In genomic region chr15:6570876-6571275, GRCm38 (mm10) we compare ENCODE assay signal across 9 mouse cellular contexts. TPM values are rescaled to one million over a fixed set of nuclear protein-coding genes. Genes with fewer than 3 reads are reported as not detected.
DNase-seq lines count a peak whose midpoint lies in the region; ATAC-seq and TF ChIP-seq lines count a peak whose summit lies in the region.
"Had no signal": no experiment of that assay in that cellular context is flagged by ENCODE, and none has a peak within 500 bp of the region (broad histone marks: within the 10 kb centered on the region; RNA-seq: fewer than 3 reads in every experiment).

No protein-coding gene starts in this region.

- ATAC-seq in erythroblast, adult 5-6 weeks (replicated peaks; ENCODE audit: low FRiP score, poor library complexity, severe bottlenecking) = peak; percentile 90
- ATAC-seq in heart, postnatal 0 days (ENCODE audit: insufficient read depth, low read depth) = 0 out of 2 replicates have a peak, but pooled peaks have one; percentile 47
- peak; percentile 74 for ATAC-seq in lung, embryonic 15.5 days (ENCODE audit: borderline replicate concordance, extremely low read depth, low FRiP score, low TSS enrichment)
- ATAC-seq in activated CD4-positive, CD25-positive, alpha-beta regulatory T cell, adult 4 months = no peak

- no peak overlapping the region for H3K4me3 ChIP-seq in heart, postnatal 0 days (ENCODE audit: low read depth, low read length)
- no peak overlapping the region for H3K4me3 ChIP-seq in lung, embryonic 15.5 days
- H3K4me3 ChIP-seq: liver, embryonic 13.5 days had no signal

- H3K4me1 ChIP-seq in heart, postnatal 0 days (ENCODE audit: control insufficient read depth, insufficient read depth) = no peaks in the 10 kb centered on the region
- H3K4me1 ChIP-seq in lung, embryonic 15.5 days = no peaks in the 10 kb centered on the region

- TF ChIP-seq CTCF in brain, embryonic 14.5 days (IDR thresholded peaks at IDR 0.05; ENCODE audit: borderline replicate concordance, extremely low read depth, insufficient read depth, insufficient read length) = peak; percentile 82; the same call in 1 of the 2 replicates
- peak; percentile 94 for TF ChIP-seq CTCF in heart, postnatal 0 days (IDR thresholded peaks at IDR 0.05; ENCODE audit: low read depth)

- WGBS in heart, postnatal 0 days = 2% methylated on average over 7 of the region's 7 CpGs
- 3% methylated on average over 7 of the region's 7 CpGs for WGBS in lung, embryonic 15.5 days

- H3K27me3 ChIP-seq in heart, postnatal 0 days (ENCODE audit: control insufficient read depth, insufficient read depth, low read length) = no peaks in the 10 kb centered on the region
- H3K27me3 ChIP-seq in lung, embryonic 15.5 days = no peaks in the 10 kb centered on the region
- H3K27me3 ChIP-seq: liver, embryonic 13.5 days had no signal

- no peaks in the 10 kb centered on the region for H3K36me3 ChIP-seq in heart, postnatal 0 days (replicated peaks; ENCODE audit: control insufficient read depth, insufficient read depth, low read length)
- no peaks in the 10 kb centered on the region for H3K36me3 ChIP-seq in lung, embryonic 15.5 days
- H3K36me3 ChIP-seq: liver, embryonic 13.5 days had no signal

- TF ChIP-seq POLR2A in brain, embryonic 14.5 days (IDR thresholded peaks at IDR 0.05; ENCODE audit: borderline replicate concordance, extremely low read depth, insufficient read depth, insufficient read length, poor library complexity, severe bottlenecking) = no peak

- no peak overlapping the region for H3K27ac ChIP-seq in heart, postnatal 0 days (ENCODE audit: low read depth)
- no peak overlapping the region for H3K27ac ChIP-seq in lung, embryonic 15.5 days
- H3K27ac ChIP-seq: liver, embryonic 13.5 days had no signal

- no peak overlapping the region for H3K9ac ChIP-seq in heart, postnatal 0 days (replicated peaks; ENCODE audit: low read depth, low read length)
- H3K9ac ChIP-seq in lung, embryonic 15.5 days = no peak overlapping the region
- H3K9ac ChIP-seq: liver, embryonic 13.5 days had no signal

- no peak for TF ChIP-seq EP300 in heart, postnatal 0 days (IDR thresholded peaks at IDR 0.05; ENCODE audit: low read depth)

- no peak overlapping the region for H3K4me2 ChIP-seq in heart, postnatal 0 days (ENCODE audit: low read depth, low read length)
- no peak overlapping the region for H3K4me2 ChIP-seq in lung, embryonic 15.5 days
- H3K4me2 ChIP-seq: liver, embryonic 13.5 days had no signal

- no peaks in the 10 kb centered on the region for H3K9me3 ChIP-seq in heart, postnatal 0 days (replicated peaks; ENCODE audit: control insufficient read depth, low read length)
- H3K9me3 ChIP-seq in lung, embryonic 15.5 days = no peaks in the 10 kb centered on the region
- H3K9me3 ChIP-seq: liver, embryonic 13.5 days had no signal

- peak; percentile 33 for DNase-seq in MN1 (ENCODE audit: low spot score)
- DNase-seq in brain, embryonic 14.5 days (ENCODE audit: low read depth) = peak; percentile 79
- DNase-seq in heart, postnatal 0 days (ENCODE audit: low spot score) = peak; percentile 67
- peak; percentile 53 to 74 for DNase-seq in kidney, postnatal 25 days
- DNase-seq in ovary, postnatal 36 days (ENCODE audit: low spot score) = peak; percentile 26
- DNase-seq: liver, embryonic 13.5 days had no signal

RNA-seq across cellular contexts. Expression of gene Fyb, which starts 48.2 kb away (rescaled TPM):
- 2.6 and 4.2 TPM in 2 replicates for polyA plus RNA-seq in brain, embryonic 14.5 days (2012; rRNA removed)
- total RNA-seq in erythroblast, adult 5-6 weeks (2015; ENCODE audit: low replicate concordance) = 50.1 and 86.1 TPM in 2 replicates
- total RNA-seq in erythroblast, adult 5-6 weeks (2017; ENCODE audit: low replicate concordance) = 21.2 and 29.4 TPM in 2 replicates
- 1.7 TPM in 1 of 2 replicates, not detected in the other for total RNA-seq in heart, postnatal 0 days (2014; rRNA removed; ENCODE audit: low replicate concordance)
- polyA plus RNA-seq in heart, postnatal 0 days (2015; fragmentation: Nextera tagmentation; extraction: Ambion mirVana) = 1.8 and 3.2 TPM in 2 replicates
- 6.9 and 7.8 TPM in 2 replicates for polyA plus RNA-seq in lung, embryonic 15.5 days (2015; fragmentation: Nextera tagmentation; extraction: Ambion mirVana)
- polyA plus RNA-seq in activated CD4-positive, CD25-positive, alpha-beta regulatory T cell, adult 4 months (2017; shearing (Covaris generic)) = 100 to 1,000 TPM; 556 to 650 TPM

Comparison
In these comparisons a context has a peak if more than half of its experiments do, and no peak if none do; other contexts are left out.
1. DNase-seq: peak in every context shown above with its lines; median percentile 79 in brain, embryonic 14.5 days; 67 in heart, postnatal 0 days; 64 in kidney, postnatal 25 days; 33 in MN1; 26 in ovary, postnatal 36 days.
2. RNA of gene Fyb, which starts 48.2 kb away (polyA plus RNA-seq): 556 to 650 TPM in activated CD4-positive, CD25-positive, alpha-beta regulatory T cell, adult 4 months; 6.9 to 7.8 TPM in lung, embryonic 15.5 days, 2.6 to 4.2 TPM in brain, embryonic 14.5 days and 1.8 to 3.2 TPM in heart, postnatal 0 days; every median in the first group is over 10 times any median in the second.